Comparison of ENCODE assay signal across 12 mouse cellular contexts in genomic region chr4:57538029-57538688, GRCm38 (mm10). TPM values are rescaled to one million over a fixed set of nuclear protein-coding genes. Genes with fewer than 3 reads are reported as not detected.
DNase-seq lines count a peak whose midpoint lies in the region; ATAC-seq lines count a peak whose summit lies in the region.
"Had no signal": no experiment of that assay in that cellular context is flagged by ENCODE, and none has a peak within 500 bp of the region (broad histone marks: within the 10 kb centered on the region; RNA-seq: fewer than 3 reads in every experiment).

No protein-coding gene starts in this region.

- WGBS in heart, embryonic 11.5 days (ENCODE audit: insufficient replicate concordance) = 9% methylated on average over 4 of the region's 4 CpGs
- 12% methylated on average over 4 of the region's 4 CpGs for WGBS in embryonic facial prominence, embryonic 11.5 days
- 20% methylated on average over 4 of the region's 4 CpGs for WGBS in limb, embryonic 13.5 days
- WGBS in neural tube, embryonic 15.5 days = 37% methylated on average over 4 of the region's 4 CpGs

- no peaks in the 10 kb centered on the region for H3K9me3 ChIP-seq in heart, embryonic 11.5 days (replicated peaks; ENCODE audit: control insufficient read depth, low read length)
- no peaks in the 10 kb centered on the region for H3K9me3 ChIP-seq in embryonic facial prominence, embryonic 11.5 days (replicated peaks; ENCODE audit: control insufficient read depth, low read length)
- no peaks in the 10 kb centered on the region for H3K9me3 ChIP-seq in limb, embryonic 13.5 days
- H3K9me3 ChIP-seq in neural tube, embryonic 15.5 days (replicated peaks) = no peaks in the 10 kb centered on the region
- H3K9me3 ChIP-seq: midbrain, embryonic 12.5 days had no signal

- H3K36me3 ChIP-seq in heart, embryonic 11.5 days (ENCODE audit: control insufficient read depth, insufficient read depth, low read length) = no peaks in the 10 kb centered on the region
- no peaks in the 10 kb centered on the region for H3K36me3 ChIP-seq in embryonic facial prominence, embryonic 11.5 days (replicated peaks; ENCODE audit: control insufficient read depth, insufficient read depth, low read depth, low read length)
- H3K36me3 ChIP-seq in limb, embryonic 13.5 days = no peaks in the 10 kb centered on the region
- no peaks in the 10 kb centered on the region for H3K36me3 ChIP-seq in neural tube, embryonic 15.5 days
- H3K36me3 ChIP-seq: midbrain, embryonic 12.5 days had no signal

- no peak for DNase-seq in heart, adult 9 months (ENCODE audit: low spot score in 2 of 2)
- DNase-seq in 3T3-L1 (ENCODE audit: low read depth, low spot score) = peak; percentile 81
- peak; percentile 14 for DNase-seq in embryonic facial prominence, embryonic 11.5 days (ENCODE audit: low spot score)
- DNase-seq in adrenal gland, postnatal 25 days = no peak
- DNase-seq: B cell, adult 2 months; gastrocnemius, postnatal 36 days; kidney, adult 2 months had no signal

- peaks cover 26% of the 10 kb centered on the region for H3K4me1 ChIP-seq in heart, embryonic 11.5 days (ENCODE audit: control insufficient read depth, insufficient read depth, low read length)
- no peaks in the 10 kb centered on the region for H3K4me1 ChIP-seq in embryonic facial prominence, embryonic 11.5 days (ENCODE audit: control insufficient read depth, insufficient read depth, low read length)
- peaks cover 17% of the 10 kb centered on the region for H3K4me1 ChIP-seq in limb, embryonic 13.5 days
- H3K4me1 ChIP-seq in neural tube, embryonic 15.5 days = no peaks in the 10 kb centered on the region; the same call in 1 of the 2 replicates

- H3K27me3 ChIP-seq in heart, embryonic 11.5 days (ENCODE audit: control insufficient read depth, insufficient read depth, low read length) = no peaks in the 10 kb centered on the region
- no peaks in the 10 kb centered on the region for H3K27me3 ChIP-seq in embryonic facial prominence, embryonic 11.5 days (ENCODE audit: control insufficient read depth, insufficient read depth, low read length)
- no peaks in the 10 kb centered on the region for H3K27me3 ChIP-seq in limb, embryonic 13.5 days
- H3K27me3 ChIP-seq in neural tube, embryonic 15.5 days (replicated peaks) = no peaks in the 10 kb centered on the region
- H3K27me3 ChIP-seq: midbrain, embryonic 12.5 days had no signal

- H3K4me2 ChIP-seq in heart, embryonic 11.5 days = no peak overlapping the region
- no peak overlapping the region for H3K4me2 ChIP-seq in embryonic facial prominence, embryonic 11.5 days (ENCODE audit: low read depth, low read length)
- no peak overlapping the region for H3K4me2 ChIP-seq in limb, embryonic 13.5 days (replicated peaks)
- no peak overlapping the region for H3K4me2 ChIP-seq in neural tube, embryonic 15.5 days
- H3K4me2 ChIP-seq: midbrain, embryonic 12.5 days had no signal

- no peak overlapping the region for H3K9ac ChIP-seq in heart, embryonic 11.5 days (ENCODE audit: low read depth, low read length)
- no peak overlapping the region for H3K9ac ChIP-seq in embryonic facial prominence, embryonic 11.5 days (replicated peaks; ENCODE audit: low read length)
- no peak overlapping the region for H3K9ac ChIP-seq in limb, embryonic 13.5 days
- no peak overlapping the region for H3K9ac ChIP-seq in neural tube, embryonic 15.5 days (replicated peaks)
- H3K9ac ChIP-seq: midbrain, embryonic 12.5 days had no signal

- no peak overlapping the region for H3K4me3 ChIP-seq in heart, embryonic 11.5 days (ENCODE audit: low read depth, low read length)
- H3K4me3 ChIP-seq in embryonic facial prominence, embryonic 11.5 days (ENCODE audit: low read depth, low read length) = no peak overlapping the region
- no peak overlapping the region for H3K4me3 ChIP-seq in limb, embryonic 13.5 days
- no peak overlapping the region for H3K4me3 ChIP-seq in neural tube, embryonic 15.5 days (replicated peaks)
- H3K4me3 ChIP-seq: midbrain, embryonic 12.5 days had no signal

- H3K27ac ChIP-seq in heart, embryonic 11.5 days (ENCODE audit: low read depth, low read length) = peak overlapping the region; percentile 79
- no peak overlapping the region for H3K27ac ChIP-seq in embryonic facial prominence, embryonic 11.5 days (replicated peaks; ENCODE audit: low read depth, low read length)
- peak overlapping the region; percentile 65 for H3K27ac ChIP-seq in limb, embryonic 13.5 days
- H3K27ac ChIP-seq in neural tube, embryonic 15.5 days (replicated peaks) = no peak overlapping the region
- H3K27ac ChIP-seq: midbrain, embryonic 12.5 days had no signal

- ATAC-seq in heart, embryonic 11.5 days (replicated peaks; ENCODE audit: insufficient number of reproducible peaks, low FRiP score, low TSS enrichment) = peak; percentile 74
- ATAC-seq in embryonic facial prominence, embryonic 11.5 days (replicated peaks; ENCODE audit: insufficient number of reproducible peaks, low FRiP score, low TSS enrichment, low read depth) = no peak
- ATAC-seq in limb, embryonic 13.5 days (ENCODE audit: low FRiP score, low read depth) = 0 out of 2 replicates have a peak, but pooled peaks have one; percentile 48
- ATAC-seq in megakaryocyte, adult 5-6 weeks (ENCODE audit: poor library complexity, severe bottlenecking) = no peak
- ATAC-seq in neural tube, embryonic 15.5 days (ENCODE audit: low FRiP score) = no peak; the same call in 1 of the 2 replicates

RNA-seq across cellular contexts. Expression of gene Pakap, which starts 29.8 kb away (rescaled TPM):
- 46.0 and 64.7 TPM in 2 replicates for polyA plus RNA-seq in heart, embryonic 11.5 days (2014; fragmentation: Nextera tagmentation; extraction: Ambion mirVana)
- polyA plus RNA-seq in embryonic facial prominence, embryonic 11.5 days (2014; fragmentation: Nextera tagmentation; extraction: Ambion mirVana) = 22.9 and 26.7 TPM in 2 replicates
- polyA plus RNA-seq in limb, embryonic 13.5 days (2015; fragmentation: Nextera tagmentation; extraction: Ambion mirVana) = 32.6 and 34.5 TPM in 2 replicates
- 67.2 and 126 TPM in 2 replicates for total RNA-seq in adrenal gland, postnatal 25 days (2021)
- total RNA-seq in megakaryocyte, adult 5-6 weeks (2015) = not detected in 2 replicates
- not detected in 2 replicates for total RNA-seq in megakaryocyte, adult 5-6 weeks (2017)
- 10.4 and 15.8 TPM in 2 replicates for polyA plus RNA-seq in neural tube, embryonic 15.5 days (2015; fragmentation: Nextera tagmentation; extraction: Ambion mirVana)

Comparison
In these comparisons a context has a peak if more than half of its experiments do, and no peak if none do; other contexts are left out.
1. ATAC-seq: peak in heart, embryonic 11.5 days (single experiment) and limb, embryonic 13.5 days (single experiment); none in embryonic facial prominence, embryonic 11.5 days (single experiment), megakaryocyte, adult 5-6 weeks (single experiment) and neural tube, embryonic 15.5 days (single experiment).
2. H3K27ac ChIP-seq: peak in heart, embryonic 11.5 days (single experiment) and limb, embryonic 13.5 days (single experiment); none in embryonic facial prominence, embryonic 11.5 days (single experiment) and neural tube, embryonic 15.5 days (single experiment).
3. DNase-seq: peak in 3T3-L1 (single experiment) and embryonic facial prominence, embryonic 11.5 days (single experiment); none in heart, adult 9 months (0 of 2) and adrenal gland, postnatal 25 days (single experiment).